Mouse (Mus musculus): ENCODE measurements around the gene Rnf168. TPM values are rescaled to one million over a fixed set of nuclear protein-coding genes. Genes with fewer than 3 reads are reported as not detected.
A peak's percentile ranks its signal among the peaks of the same experiment; 100 is the strongest.
"Not testable (repeated sequence)": the region's sequence is repeated elsewhere in the genome, so short reads cannot be mapped to it uniquely, and the experiment has no call there.

The Rnf168 gene
- polyA plus RNA-seq, 1 experiment from 2014 or later, result 32.7 TPM

DNA sequence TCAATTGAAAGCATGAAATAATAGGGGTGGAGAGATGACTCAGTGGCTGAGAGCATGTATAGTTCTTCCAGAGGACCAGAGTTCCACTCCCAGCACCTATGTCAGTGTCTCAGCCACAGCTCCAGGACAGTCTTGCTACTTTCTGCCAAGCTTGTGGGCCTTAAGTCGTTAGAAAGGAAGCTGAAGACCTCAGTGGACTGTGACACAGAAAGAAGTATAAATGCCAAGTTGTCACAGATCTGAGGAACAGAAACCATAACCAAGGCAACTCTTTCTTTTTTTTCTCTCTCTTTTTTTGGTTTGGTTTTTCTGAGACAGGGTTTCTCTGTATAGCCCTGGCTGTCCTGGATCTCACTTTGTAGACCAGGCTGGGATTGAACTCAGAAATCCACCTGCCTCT, 1.4 kb upstream of the Rnf168 start:
- WGBS, result 88% methylated on average over 1 of the region's 1 CpGs
- H3K9me3 ChIP-seq (replicated peaks), result 0 out of 2 replicates have a peak, but pooled peaks cover 4% of the 10 kb centered on the region

GRCm38 (mm10) chr16:32278396-32278795, 1.1 kb downstream of the Rnf168 start:
- Histone ChIP-seq H3K4me3 (peak overlapping the region; percentile 94), H3K4me2 (replicated peaks) (peak overlapping the region; percentile 73), H3K27me3 (no peaks in the 10 kb centered on the region), H3K4me1 (peaks cover 27% of the 10 kb centered on the region), H3K27ac (peak overlapping the region; percentile 96), H3K36me3 (peaks cover 11% of the 10 kb centered on the region; the same call in 1 of the 2 replicates), H3K9me3 (replicated peaks) (0 out of 2 replicates have a peak, but pooled peaks cover 4% of the 10 kb centered on the region), H3K9ac (peak overlapping the region; percentile 80)
- 62% methylated on average over 7 of the region's 7 CpGs for WGBS
- no peak for ATAC-seq (ENCODE audit: low FRiP score)

More for the DNA sequence above, 1.4 kb upstream of the Rnf168 start:
- no peak overlapping the region for H3K4me3 ChIP-seq
- H3K4me1 ChIP-seq, result peaks cover 23% of the 10 kb centered on the region
- no peaks in the 10 kb centered on the region for H3K27me3 ChIP-seq
- H3K4me2 ChIP-seq (replicated peaks), result no peak overlapping the region
- no peak overlapping the region for H3K27ac ChIP-seq
- no peaks in the 10 kb centered on the region for H3K36me3 ChIP-seq
- ATAC-seq (ENCODE audit: low FRiP score), result no peak
- H3K9ac ChIP-seq, result no peak overlapping the region

- H3K36me3 ChIP-seq, result peaks cover 28% of the 10 kb centered on the region
- ATAC-seq (ENCODE audit: low FRiP score), result no peak
- 0 out of 2 replicates have a peak overlapping the region, but pooled peaks have one; percentile 8 for H3K9ac ChIP-seq
- H3K9me3 ChIP-seq (replicated peaks), result 0 out of 2 replicates have a peak, but pooled peaks cover 4% of the 10 kb centered on the region
- peak overlapping the region; percentile 73 for H3K4me2 ChIP-seq (replicated peaks)
- 95% methylated on average over 8 of the region's 8 CpGs for WGBS
- H3K27ac ChIP-seq, result no peak overlapping the region
- peaks cover 27% of the 10 kb centered on the region for H3K4me1 ChIP-seq
- no peaks in the 10 kb centered on the region for H3K27me3 ChIP-seq
- peak overlapping the region; percentile 12; the same call in 1 of the 2 replicates for H3K4me3 ChIP-seq
Observed at GRCm38 (mm10) chr16:32280211-32280610, 3.0 kb downstream of the Rnf168 start.

- H3K4me1 ChIP-seq, result peaks cover 22% of the 10 kb centered on the region
- H3K36me3 ChIP-seq, result peaks cover 42% of the 10 kb centered on the region
- no peak overlapping the region for H3K4me3 ChIP-seq
- no peak overlapping the region for H3K27ac ChIP-seq
- no peaks in the 10 kb centered on the region for H3K27me3 ChIP-seq
- no peak overlapping the region for H3K4me2 ChIP-seq (replicated peaks)
- ATAC-seq (ENCODE audit: low FRiP score), result no peak
- H3K9me3 ChIP-seq (replicated peaks), result 0 out of 2 replicates have a peak, but pooled peaks cover 4% of the 10 kb centered on the region
- no peak overlapping the region for H3K9ac ChIP-seq
Observed at GRCm38 (mm10) chr16:32282608-32283007, 5.3 kb downstream of the Rnf168 start.

- H3K27ac ChIP-seq, result no peak overlapping the region
- H3K9me3 ChIP-seq (replicated peaks), result no peaks in the 10 kb centered on the region
- no peak overlapping the region for H3K9ac ChIP-seq
- no peak overlapping the region for H3K4me3 ChIP-seq
- peaks cover 46% of the 10 kb centered on the region for H3K36me3 ChIP-seq
- H3K27me3 ChIP-seq, result no peaks in the 10 kb centered on the region
- no peak overlapping the region for H3K4me2 ChIP-seq (replicated peaks)
- no peaks in the 10 kb centered on the region for H3K4me1 ChIP-seq
- WGBS, result 92% methylated on average over 4 of the region's 4 CpGs
- ATAC-seq (ENCODE audit: low FRiP score), result no peak
Observed at GRCm38 (mm10) chr16:32291821-32292220, 14.6 kb downstream of the Rnf168 start.

- not testable (repeated sequence) for H3K9ac ChIP-seq; H3K4me2 ChIP-seq (replicated peaks); H3K4me1 ChIP-seq; ATAC-seq (ENCODE audit: low FRiP score); H3K9me3 ChIP-seq (replicated peaks); H3K27me3 ChIP-seq; H3K4me3 ChIP-seq; H3K27ac ChIP-seq
- H3K36me3 ChIP-seq, result peaks cover 44% of the 10 kb centered on the region
- 98% methylated on average over 4 of the region's 4 CpGs for WGBS
Observed at GRCm38 (mm10) chr16:32299617-32300016, 22.4 kb downstream of the Rnf168 start.

GRCm38 (mm10) chr16:32303046-32303445, 25.8 kb downstream of the Rnf168 start:
- 42% methylated on average over 1 of the region's 1 CpGs for WGBS

GRCm38 (mm10) chr16:32303886-32304285, 26.6 kb downstream of the Rnf168 start:
- H3K27ac ChIP-seq, result no peak overlapping the region
- H3K4me1 ChIP-seq, result no peaks in the 10 kb centered on the region
- H3K4me2 ChIP-seq (replicated peaks), result no peak overlapping the region
- H3K9me3 ChIP-seq (replicated peaks), result no peaks in the 10 kb centered on the region
- no peak overlapping the region for H3K9ac ChIP-seq
- peaks cover 13% of the 10 kb centered on the region for H3K36me3 ChIP-seq
- no peak for ATAC-seq (ENCODE audit: low FRiP score)
- no peak overlapping the region for H3K4me3 ChIP-seq
- 92% methylated on average over 7 of the region's 7 CpGs for WGBS
- H3K27me3 ChIP-seq, result no peaks in the 10 kb centered on the region

More at GRCm38 (mm10) chr16:32303046-32303445, 25.8 kb downstream of the Rnf168 start:
- H3K9me3 ChIP-seq (replicated peaks), result no peaks in the 10 kb centered on the region
- no peak overlapping the region for H3K4me3 ChIP-seq
- H3K27me3 ChIP-seq, result no peaks in the 10 kb centered on the region
- H3K4me1 ChIP-seq, result no peaks in the 10 kb centered on the region
- no peak overlapping the region; the same call in 1 of the 2 replicates for H3K27ac ChIP-seq
- no peak overlapping the region for H3K9ac ChIP-seq
- H3K36me3 ChIP-seq, result peaks cover 21% of the 10 kb centered on the region
- no peak for ATAC-seq (ENCODE audit: low FRiP score)
- no peak overlapping the region for H3K4me2 ChIP-seq (replicated peaks)

DNA sequence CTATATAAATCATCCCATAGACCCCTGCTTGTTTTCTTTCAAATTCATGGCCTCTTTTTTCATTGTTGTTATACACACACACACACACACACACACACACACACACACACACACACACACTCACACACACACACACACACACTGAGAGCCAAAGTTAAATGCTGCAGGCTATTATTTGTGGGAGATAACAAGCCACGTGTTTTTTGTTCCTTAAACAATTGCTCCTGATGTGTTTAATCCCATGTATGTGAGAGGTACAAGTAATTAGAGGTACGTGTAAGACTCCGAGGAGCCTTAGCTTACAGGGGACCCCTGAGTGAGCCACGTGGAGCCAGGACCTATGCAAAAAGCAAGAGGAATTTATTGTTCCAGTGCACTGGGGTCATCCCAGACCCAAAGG, 34.7 kb downstream of the Rnf168 start:
- no peaks in the 10 kb centered on the region for H3K9me3 ChIP-seq (replicated peaks)
- no peak overlapping the region for H3K9ac ChIP-seq
- H3K4me2 ChIP-seq (replicated peaks), result no peak overlapping the region
- no peaks in the 10 kb centered on the region for H3K36me3 ChIP-seq
- H3K27me3 ChIP-seq, result no peaks in the 10 kb centered on the region
- H3K4me3 ChIP-seq, result no peak overlapping the region
- ATAC-seq (ENCODE audit: low FRiP score), result no peak
- WGBS, result 85% methylated on average over 4 of the region's 4 CpGs
- no peak overlapping the region for H3K27ac ChIP-seq
- peaks cover 11% of the 10 kb centered on the region; the same call in 1 of the 2 replicates for H3K4me1 ChIP-seq

DNA sequence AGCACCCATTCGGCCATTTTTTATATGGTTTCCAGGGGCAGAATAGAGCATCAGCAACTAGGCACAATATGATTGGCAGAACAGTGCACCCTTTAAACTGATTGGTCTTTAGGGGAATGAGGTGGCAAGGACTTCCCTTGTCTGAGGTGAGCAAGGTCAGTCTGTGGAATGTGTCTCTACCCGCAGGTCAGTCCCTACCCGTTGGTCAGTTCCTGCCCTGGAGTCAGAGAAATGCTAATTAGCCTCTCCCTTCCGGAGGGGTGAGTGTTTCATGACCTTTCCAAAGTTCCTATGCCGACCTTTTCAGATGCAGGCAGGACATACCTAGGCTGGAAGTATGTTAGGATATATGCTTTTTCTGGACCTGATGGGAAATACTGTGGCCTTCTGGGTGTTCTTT, 35.1 kb downstream of the Rnf168 start:
- H3K4me2 ChIP-seq (replicated peaks), result no peak overlapping the region
- WGBS, result 45% methylated on average over 5 of the region's 5 CpGs
- no peak overlapping the region for H3K27ac ChIP-seq
- H3K36me3 ChIP-seq, result no peaks in the 10 kb centered on the region
- no peak overlapping the region for H3K4me3 ChIP-seq
- H3K9me3 ChIP-seq (replicated peaks), result no peaks in the 10 kb centered on the region
- peaks cover 11% of the 10 kb centered on the region; the same call in 1 of the 2 replicates for H3K4me1 ChIP-seq
- H3K9ac ChIP-seq, result no peak overlapping the region
- ATAC-seq (ENCODE audit: low FRiP score), result no peak
- H3K27me3 ChIP-seq, result no peaks in the 10 kb centered on the region

- no peak for ATAC-seq (ENCODE audit: low FRiP score)
- H3K4me2 ChIP-seq (replicated peaks), result no peak overlapping the region
- no peaks in the 10 kb centered on the region for H3K27me3 ChIP-seq
- no peaks in the 10 kb centered on the region for H3K9me3 ChIP-seq (replicated peaks)
- H3K9ac ChIP-seq, result no peak overlapping the region
- 66% methylated on average over 4 of the region's 4 CpGs for WGBS
- peaks cover 11% of the 10 kb centered on the region; the same call in 1 of the 2 replicates for H3K4me1 ChIP-seq
- no peak overlapping the region for H3K4me3 ChIP-seq
- no peaks in the 10 kb centered on the region for H3K36me3 ChIP-seq
- peak overlapping the region; percentile 57; the same call in 1 of the 2 replicates for H3K27ac ChIP-seq
Observed at GRCm38 (mm10) chr16:32312859-32313258, 35.6 kb downstream of the Rnf168 start.

GRCm38 (mm10) chr16:32316601-32317000, 39.3 kb downstream of the Rnf168 start:
- H3K9me3 ChIP-seq (replicated peaks), result no peaks in the 10 kb centered on the region
- H3K9ac ChIP-seq, result no peak overlapping the region
- H3K27ac ChIP-seq, result no peak overlapping the region
- no peak overlapping the region for H3K4me3 ChIP-seq
- H3K4me1 ChIP-seq, result peaks cover 11% of the 10 kb centered on the region; the same call in 1 of the 2 replicates
- H3K27me3 ChIP-seq, result no peaks in the 10 kb centered on the region
- no peaks in the 10 kb centered on the region for H3K36me3 ChIP-seq
- no peak overlapping the region for H3K4me2 ChIP-seq (replicated peaks)
- WGBS, result 76% methylated on average over 2 of the region's 2 CpGs
- ATAC-seq (ENCODE audit: low FRiP score), result no peak

- no peak for ATAC-seq (ENCODE audit: low FRiP score)
- H3K9ac ChIP-seq, result no peak overlapping the region
- WGBS, result 38% methylated on average over 7 of the region's 7 CpGs
- H3K4me2 ChIP-seq (replicated peaks), result no peak overlapping the region
- no peak overlapping the region for H3K4me3 ChIP-seq
- no peaks in the 10 kb centered on the region for H3K9me3 ChIP-seq (replicated peaks)
- no peaks in the 10 kb centered on the region for H3K36me3 ChIP-seq
- no peaks in the 10 kb centered on the region for H3K27me3 ChIP-seq
- H3K27ac ChIP-seq, result no peak overlapping the region
- no peaks in the 10 kb centered on the region for H3K4me1 ChIP-seq
Observed at GRCm38 (mm10) chr16:32323953-32324352, 46.7 kb downstream of the Rnf168 start.

Data from hindbrain, embryonic 12.5 days (tissue).